Mouse (Mus musculus): ENCODE data around the gene Clca1. TPM values are rescaled to one million over a fixed set of nuclear protein-coding genes. Genes with fewer than 3 reads are reported as not detected.

Clca1 gene
- total RNA-seq, 1 experiment from 2014 or later, result not detected

DNA sequence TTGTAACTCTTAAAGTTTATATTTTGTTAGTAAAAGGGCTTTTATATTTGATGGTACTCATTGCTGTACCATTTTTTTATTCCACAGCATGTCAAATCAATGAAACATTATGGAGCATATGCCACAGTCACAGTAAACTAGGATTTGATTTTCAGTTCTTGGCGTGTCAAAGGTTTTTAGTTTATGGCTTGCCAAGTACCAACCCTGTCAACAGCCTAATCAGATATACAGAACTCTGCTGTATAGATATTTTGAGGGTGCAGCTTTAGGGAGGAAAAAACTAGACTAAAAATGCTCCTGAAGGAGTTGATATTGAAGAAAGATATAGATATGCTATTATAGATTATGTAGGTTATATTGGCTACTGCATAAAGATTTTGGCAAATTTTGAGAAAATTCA, 62.8 kb downstream of the Clca1 start:
- ATAC-seq (ENCODE audit: extremely low read depth, insufficient number of reproducible peaks, low FRiP score, poor library complexity, severe bottlenecking), result no peak

DNA sequence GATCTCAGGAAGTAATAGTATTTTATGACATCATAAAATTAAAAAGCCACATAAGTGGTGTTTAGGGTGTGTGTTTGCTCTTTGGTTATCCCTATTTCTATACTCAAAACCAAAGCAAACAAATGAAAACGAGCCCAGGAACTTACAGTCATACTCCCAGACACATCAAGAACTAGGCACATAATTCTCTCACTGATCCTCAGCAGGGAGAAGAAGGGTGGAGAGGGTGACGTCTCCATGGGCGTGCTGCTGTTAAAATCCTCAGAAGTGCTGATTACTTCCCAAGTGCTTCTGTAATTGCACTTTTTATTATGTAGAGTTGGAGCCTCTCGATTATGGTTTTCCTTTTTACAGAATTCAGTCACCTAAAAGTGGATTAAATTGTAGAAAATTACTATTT, 66.5 kb downstream of the Clca1 start:
- no peak for ATAC-seq (ENCODE audit: extremely low read depth, insufficient number of reproducible peaks, low FRiP score, poor library complexity, severe bottlenecking)

Other genes starting within 250 kb of the Clca1 start
- gene Clca3a2, start 213.3 kb downstream of the Clca1 start, total RNA-seq (2017), result 0.12 TPM in 1 of 2 replicates, not detected in the other
- gene Clca3b, start 183.4 kb downstream of the Clca1 start, total RNA-seq (2017), result 2.1 and 2.3 TPM in 2 replicates
- 0.25 TPM in 1 of 2 replicates, not detected in the other for gene Clca4b, start 100.2 kb downstream of the Clca1 start, total RNA-seq (2017)
- gene Clca4a, start 57.7 kb downstream of the Clca1 start, total RNA-seq (2017), result 0.35 TPM in 1 of 2 replicates, not detected in the other
- gene Clca2, start 66.7 kb upstream of the Clca1 start, total RNA-seq (2017), result not detected in 2 replicates
- gene Odf2l, start 85.8 kb upstream of the Clca1 start, total RNA-seq (2017), result 20.5 and 22.7 TPM in 2 replicates